Comparison of ENCODE assay signal across 28 mouse cellular contexts in the genomic region with DNA sequence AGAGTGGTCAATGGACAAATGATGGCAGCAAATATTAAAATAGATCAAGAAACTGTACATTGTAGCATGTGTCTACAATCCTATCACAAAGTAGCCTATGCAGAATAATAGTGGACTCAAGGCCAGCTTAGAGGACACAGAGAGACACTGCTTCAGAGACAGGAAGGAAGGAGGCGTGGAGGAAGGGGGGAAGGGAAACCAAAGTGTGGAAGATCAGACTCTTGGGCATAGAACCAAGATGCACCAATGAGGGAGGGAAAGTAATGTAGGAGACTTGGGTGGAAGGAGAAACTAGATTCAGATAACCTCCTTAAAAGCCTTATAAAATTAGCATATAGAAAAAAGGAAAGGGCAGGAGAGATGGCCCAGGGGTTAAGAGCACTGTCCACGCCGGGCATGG. TPM values are rescaled to one million over a fixed set of nuclear protein-coding genes. Genes with fewer than 3 reads are reported as not detected.
DNase-seq lines count a peak whose midpoint lies in the region; ATAC-seq and TF ChIP-seq lines count a peak whose summit lies in the region.
"Had no signal": no experiment of that assay in that cellular context is flagged by ENCODE, and none has a peak within 500 bp of the region (broad histone marks: within the 10 kb centered on the region; RNA-seq: fewer than 3 reads in every experiment).

No protein-coding gene starts in this region.

- no peak for ATAC-seq in liver, embryonic 12.5 days
- no peak for ATAC-seq in liver, embryonic 11.5 days (replicated peaks; ENCODE audit: low FRiP score)
- ATAC-seq: forebrain, embryonic 14.5 days; forebrain, postnatal 0 days; hindbrain, embryonic 16.5 days; intestine, embryonic 15.5 days had no signal

- no peak for TF ChIP-seq EP300 in CH12.LX (IDR thresholded peaks at IDR 0.05; ENCODE audit: low read length)

- H3K4me1 ChIP-seq in liver, embryonic 12.5 days = peaks cover 81% of the 10 kb centered on the region
- H3K4me1 ChIP-seq in liver, embryonic 11.5 days (replicated peaks; ENCODE audit: control insufficient read depth, insufficient read depth, low read length) = peaks cover 36% of the 10 kb centered on the region
- peaks cover 5 to 30% of the 10 kb centered on the region in 2 experiments; a peak in 3 of 4 replicates for H3K4me1 ChIP-seq in CH12.LX (ENCODE audit: control insufficient read depth in 1 of 2, insufficient read depth in 2 of 2)

- no peaks in the 10 kb centered on the region for H3K27me3 ChIP-seq in liver, embryonic 12.5 days (replicated peaks)
- H3K27me3 ChIP-seq in liver, embryonic 11.5 days (replicated peaks; ENCODE audit: control insufficient read depth, insufficient read depth, low read length) = no peaks in the 10 kb centered on the region
- no peaks in the 10 kb centered on the region for H3K27me3 ChIP-seq in CH12.LX (replicated peaks)
- H3K27me3 ChIP-seq in splenic B cell, adult 2 months (ENCODE audit: control insufficient read depth, insufficient read depth, low read length, poor library complexity, severe bottlenecking) = no peaks in the 10 kb centered on the region
- H3K27me3 ChIP-seq: embryonic facial prominence, embryonic 12.5 days; embryonic facial prominence, embryonic 15.5 days; heart, embryonic 15.5 days; hindbrain, embryonic 13.5 days; intestine, embryonic 15.5 days had no signal

- no peak overlapping the region for H3K4me2 ChIP-seq in liver, embryonic 12.5 days
- no peak overlapping the region for H3K4me2 ChIP-seq in liver, embryonic 11.5 days
- no peak overlapping the region for H3K4me2 ChIP-seq in CH12.LX (ENCODE audit: insufficient read depth, low read depth, poor library complexity, severe bottlenecking)
- H3K4me2 ChIP-seq: embryonic facial prominence, embryonic 12.5 days; embryonic facial prominence, embryonic 15.5 days; heart, embryonic 11.5 days; heart, embryonic 15.5 days; hindbrain, embryonic 13.5 days; intestine, embryonic 15.5 days had no signal

- WGBS in liver, embryonic 12.5 days (ENCODE audit: insufficient replicate concordance) = 71% methylated on average over 3 of the region's 3 CpGs
- WGBS in liver, embryonic 11.5 days = 84% methylated on average over 3 of the region's 3 CpGs
- WGBS in macrophage (ENCODE audit: missing documents) = 71% methylated on average over 3 of the region's 3 CpGs

- no peaks in the 10 kb centered on the region for H3K9me3 ChIP-seq in liver, embryonic 12.5 days (replicated peaks)
- H3K9me3 ChIP-seq in liver, embryonic 11.5 days (ENCODE audit: control insufficient read depth, low read length) = no peaks in the 10 kb centered on the region
- H3K9me3 ChIP-seq in CH12.LX (replicated peaks; ENCODE audit: low read length) = no peaks in the 10 kb centered on the region
- H3K9me3 ChIP-seq: embryonic facial prominence, embryonic 12.5 days; embryonic facial prominence, embryonic 15.5 days; heart, embryonic 15.5 days; hindbrain, embryonic 10.5 days; hindbrain, embryonic 13.5 days; intestine, embryonic 15.5 days had no signal

- H3K27ac ChIP-seq in liver, embryonic 12.5 days = 0 out of 2 replicates have a peak overlapping the region, but pooled peaks have one; percentile 10
- H3K27ac ChIP-seq in liver, embryonic 11.5 days (ENCODE audit: low read depth, low read length) = no peak overlapping the region
- H3K27ac ChIP-seq in CH12.LX (ENCODE audit: insufficient read depth, low read depth) (no peak overlapping the region), macrophage (peak overlapping the region; percentile 2; the same call in 1 of the 2 replicates)
- H3K27ac ChIP-seq: embryonic facial prominence, embryonic 12.5 days; embryonic facial prominence, embryonic 15.5 days; gastrocnemius, adult 2 months; heart, adult 2 months; heart, embryonic 15.5 days; hindbrain, embryonic 10.5 days; hindbrain, embryonic 13.5 days; intestine, embryonic 15.5 days had no signal

- H3K9ac ChIP-seq in liver, embryonic 12.5 days = no peak overlapping the region
- no peak overlapping the region for H3K9ac ChIP-seq in liver, embryonic 11.5 days (ENCODE audit: low read depth, low read length)
- no peak overlapping the region for H3K9ac ChIP-seq in CH12.LX (ENCODE audit: insufficient read depth, low read depth)
- H3K9ac ChIP-seq: embryonic facial prominence, embryonic 12.5 days; embryonic facial prominence, embryonic 15.5 days; forebrain, postnatal 0 days; heart, embryonic 15.5 days; hindbrain, embryonic 13.5 days; intestine, embryonic 15.5 days had no signal

- no peak for TF ChIP-seq POLR2A in CH12.LX (IDR thresholded peaks at IDR 0.05; ENCODE audit: low read depth, low read length)

- H3K4me3 ChIP-seq in liver, embryonic 12.5 days = no peak overlapping the region
- H3K4me3 ChIP-seq in liver, embryonic 11.5 days (ENCODE audit: low read depth, low read length) = no peak overlapping the region
- H3K4me3 ChIP-seq in CH12.LX (replicated peaks in 1 of 3; ENCODE audit: low read depth in 2 of 3, low read length in 2 of 3, poor library complexity in 1 of 3) (no peak overlapping the region), macrophage (ENCODE audit: inconsistent target) (no peak overlapping the region)
- H3K4me3 ChIP-seq: embryonic facial prominence, embryonic 12.5 days; embryonic facial prominence, embryonic 15.5 days; gastrocnemius, adult 2 months; heart, adult 2 months; heart, embryonic 15.5 days; hindbrain, embryonic 10.5 days; hindbrain, embryonic 13.5 days; intestine, embryonic 15.5 days had no signal

- no peak for TF ChIP-seq RAD21 in CH12.LX (IDR thresholded peaks at IDR 0.05; ENCODE audit: low read depth, low read length)

- H3K36me3 ChIP-seq in liver, embryonic 12.5 days = peaks cover 15% of the 10 kb centered on the region
- H3K36me3 ChIP-seq in liver, embryonic 11.5 days (ENCODE audit: control insufficient read depth, insufficient read depth, low read length) = no peaks in the 10 kb centered on the region
- H3K36me3 ChIP-seq in CH12.LX (replicated peaks in 1 of 2; ENCODE audit: control insufficient read depth in 1 of 2, insufficient read depth in 1 of 2, low read length in 1 of 2) (peaks cover 6 to 24% of the 10 kb centered on the region in 2 experiments), macrophage (ENCODE audit: inconsistent target) (peaks cover 11% of the 10 kb centered on the region; the same call in 1 of the 2 replicates)
- H3K36me3 ChIP-seq in splenic B cell, adult 2 months (ENCODE audit: control insufficient read depth, insufficient read depth, low read length, poor library complexity, severe bottlenecking) = peaks cover 2% of the 10 kb centered on the region; the same call in 1 of the 2 replicates
- H3K36me3 ChIP-seq: embryonic facial prominence, embryonic 12.5 days; embryonic facial prominence, embryonic 15.5 days; intestine, embryonic 15.5 days had no signal

- TF ChIP-seq CTCF in CH12.LX (conservative IDR thresholded peaks at IDR 0.05 in 1 of 2, IDR thresholded peaks at IDR 0.05 in 1 of 2; ENCODE audit: low read depth in 2 of 2, low read length in 2 of 2) = no peak

- no peak for DNase-seq in liver, embryonic 11.5 days (ENCODE audit: low spot score)
- DNase-seq in CH12.LX (ENCODE audit: extremely low read depth) = peak; percentile 25
- peak; percentile 37 for DNase-seq in splenic B cell, adult 2 months (ENCODE audit: low read depth, low spot score)
- DNase-seq in thymus, postnatal 4 days = no peak
- DNase-seq in testis, postnatal 14 days (ENCODE audit: low spot score) = no peak
- DNase-seq in kidney, adult 8-10 months = no peak
- DNase-seq: adrenal gland, adult 8-10 months; adrenal gland, postnatal 25 days; cerebellum, adult 11-12 months; cerebellum, adult 8-10 months; cerebellum, postnatal 10 days; forebrain, postnatal 0 days; gastrocnemius, adult 2 months; gastrocnemius, postnatal 14 days; heart, adult 2 months; heart, postnatal 10 days; heart, postnatal 36 days had no signal

- dilution Hi-C loops in CH12.LX (cut with MboI; ENCODE audit: extremely low pct_ligation_motif_present, extremely low pct_unique_long_range_greater_than_20kb, low sequenced_read_pairs) = no loop called here

- H3K79me2 ChIP-seq in CH12.LX (replicated peaks; ENCODE audit: control insufficient read depth, extremely low read depth, insufficient read depth, poor library complexity, severe bottlenecking) (peaks cover 36% of the 10 kb centered on the region), macrophage (ENCODE audit: inconsistent target) (peaks cover 99% of the 10 kb centered on the region)

- in situ Hi-C loops in CH12.LX (cut with MboI; ENCODE audit: low pct_ligation_motif_present, low pct_unique_long_range_greater_than_20kb, low sequenced_read_pairs) = no loop called here

TF ChIP-seq in CH12.LX, 34 proteins besides CTCF, POLR2A, EP300 and RAD21:
- TF ChIP-seq ZNF384 (IDR thresholded peaks at IDR 0.05; ENCODE audit: low read depth, low read length) (no peak), NELFE (IDR thresholded peaks at IDR 0.05; ENCODE audit: low read depth, low read length) (no peak), SIN3A (IDR thresholded peaks at IDR 0.05; ENCODE audit: low read length) (no peak), HCFC1 (IDR thresholded peaks at IDR 0.05; ENCODE audit: low read depth, low read length) (no peak), MAX (IDR thresholded peaks at IDR 0.05; ENCODE audit: low read length) (no peak), JUND (conservative IDR thresholded peaks at IDR 0.05; ENCODE audit: low read depth, low read length) (no peak)
TF ChIP-seq in CH12.LX: peak in this region for 0.

RNA-seq across cellular contexts. Expression of a gene that starts 32.9 kb away (rescaled TPM):
- 97.7 and 98.5 TPM in 2 replicates for polyA plus RNA-seq in liver, embryonic 12.5 days (2016; fragmentation: Nextera tagmentation; extraction: Ambion mirVana)
- 127 and 139 TPM in 2 replicates for polyA plus RNA-seq in liver, embryonic 11.5 days (2014; fragmentation: Nextera tagmentation; extraction: Ambion mirVana)
- total RNA-seq in CH12.LX (2012; rRNA removed) = 47.7 and 64.8 TPM in 2 replicates
- 133 and 160 TPM in 2 replicates for total RNA-seq in CH12.LX (2014; rRNA removed)
- 76.4 and 83.7 TPM in 2 replicates for polyA plus RNA-seq in CH12.LX (2012; ENCODE audit: insufficient read length, low read depth)
- total RNA-seq in macrophage (2018; cell fraction: chromatin; rRNA removed) = 100 to 1,000 TPM in 14 of 26 experiments, 10 to 100 TPM in 12; 69.4 to 140 (median 101) TPM
- total RNA-seq in macrophage (2018; cell fraction: cytosol; rRNA removed) = 10 to 100 TPM; 45.8 to 60.4 (median 53.2) TPM
- 100 to 1,000 TPM in 2 of 26 experiments, 10 to 100 TPM in 24; 39.8 to 128 (median 70.4) TPM for total RNA-seq in macrophage (2018; cell fraction: nucleus; rRNA removed)
- polyA plus RNA-seq in macrophage (2018) = 43.0 to 85.8 TPM (median 55.8 TPM) in 3 replicates

Comparison
In these comparisons a context has a peak if more than half of its experiments do, and no peak if none do; other contexts are left out.
1. H3K27ac ChIP-seq: peak in liver, embryonic 12.5 days (single experiment) and macrophage (single experiment); none in liver, embryonic 11.5 days (single experiment) and CH12.LX (single experiment).
2. DNase-seq: peak in CH12.LX (single experiment) and splenic B cell, adult 2 months (single experiment); none in liver, embryonic 11.5 days (single experiment), thymus, postnatal 4 days (single experiment), testis, postnatal 14 days (single experiment) and kidney, adult 8-10 months (0 of 2).